Mouse (Mus musculus) liver, embryonic 11.5 days (tissue): ENCODE data around the gene Per1. TPM values are rescaled to one million over a fixed set of nuclear protein-coding genes. Genes with fewer than 3 reads are reported as not detected.

Experiments used
- ATAC-seq: fragments of 200-750 bp; cut with Nextera tagmentation; replicated peaks from 2 replicates; pipeline ENCODE4 v1.8.0; 2017; ENCODE audit warnings: moderate number of reproducible peaks, mild to moderate bottlenecking, moderate TSS enrichment, moderate library complexity; ENCODE audit not compliant: low FRiP score
- DNase-seq: peaks from one replicate; pipeline ENCODE4 v3.0.0-alpha.2; 2017; ENCODE audit warnings: low spot score
- H3K27ac ChIP-seq: fragments of 300-500 bp; sonication (generic); 2 replicates; pipeline ENCODE4 v1.5.1; 2014; ENCODE audit warnings: mild to moderate bottlenecking, low read depth, low read length, control low read depth
- H3K27me3 ChIP-seq: fragments of 300-500 bp; sonication (generic); replicated peaks from 2 replicates; pipeline ENCODE4 v1.6.1; 2014; ENCODE audit warnings: low read length, mixed read lengths; ENCODE audit not compliant: control insufficient read depth, insufficient read depth
- H3K36me3 ChIP-seq: fragments of 300-500 bp; sonication (generic); 2 replicates; pipeline ENCODE4 v1.6.1; 2014; ENCODE audit warnings: mild to moderate bottlenecking, low read length, moderate library complexity, mixed read lengths; ENCODE audit not compliant: control insufficient read depth, insufficient read depth
- H3K4me1 ChIP-seq: fragments of 300-500 bp; sonication (generic); replicated peaks from 2 replicates; pipeline ENCODE4 v1.6.1; 2014; ENCODE audit warnings: low read length, mixed read lengths; ENCODE audit not compliant: control insufficient read depth, insufficient read depth
- H3K4me2 ChIP-seq: fragments of 300-500 bp; sonication (generic); 2 replicates; pipeline ENCODE4 v1.6.1; 2014; ENCODE audit warnings: mild to moderate bottlenecking, control low read depth, moderate library complexity
- H3K4me3 ChIP-seq: fragments of 300-500 bp; sonication (generic); 2 replicates; pipeline ENCODE4 v1.5.1; 2014; ENCODE audit warnings: low read depth, low read length, control low read depth
- H3K9ac ChIP-seq: fragments of 300-500 bp; sonication (generic); 2 replicates; pipeline ENCODE4 v1.6.1; 2014; ENCODE audit warnings: low read depth, low read length, control low read depth
- H3K9me3 ChIP-seq: fragments of 300-500 bp; sonication (generic); 2 replicates; pipeline ENCODE4 v1.6.1; 2016; ENCODE audit warnings: low read length, inconsistent platforms, mixed read lengths; ENCODE audit not compliant: control insufficient read depth
- whole genome bisulfite sequencing: fragments of 180-500 bp; shearing (Covaris S2); extraction: QIAGEN DNeasy Blood & Tissue Kit; methylation state at CpG from one replicate; pipeline ENCODE4 v1.1.7; 2014; 5-methylcytosine and 5-hydroxymethylcytosine counted together
- polyA plus RNA-seq: library from polyadenylated mRNA; unstranded; fragments of >200 nt; fragmentation: Nextera tagmentation; extraction: Ambion mirVana; gene quantifications from 2 replicates; pipeline ENCODE4 v1.2.1, GENCODE M21; 2014

The Per1 gene
- polyA plus RNA-seq, 1 experiment from 2014 or later: 6.6 TPM

GRCm38 (mm10) chr11:69099177-69099914 lies 4.3 kb downstream of the Per1 start:
- H3K27ac ChIP-seq: peak overlapping the region; percentile 77
- H3K9me3 ChIP-seq: no peaks in the 10 kb centered on the region
- H3K27me3 ChIP-seq: no peaks in the 10 kb centered on the region
- H3K4me1 ChIP-seq: peaks cover 46% of the 10 kb centered on the region
- WGBS: 2% methylated on average over 22 of the region's 22 CpGs
- no peak for ATAC-seq
- H3K36me3 ChIP-seq: peaks cover 14% of the 10 kb centered on the region
- peak overlapping the region; percentile 63 for H3K4me3 ChIP-seq
- H3K4me2 ChIP-seq: peak overlapping the region; percentile 99
- H3K9ac ChIP-seq: peak overlapping the region; percentile 71
- DNase-seq: peak; percentile 44

- DNase-seq (peak; percentile 90), ATAC-seq (peak; percentile 35)
- Histone ChIP-seq H3K27me3 (no peaks in the 10 kb centered on the region), H3K9me3 (no peaks in the 10 kb centered on the region), H3K4me1 (peaks cover 46% of the 10 kb centered on the region), H3K4me3 (peak overlapping the region; percentile 63), H3K4me2 (peak overlapping the region; percentile 99), H3K36me3 (peaks cover 15% of the 10 kb centered on the region), H3K27ac (peak overlapping the region; percentile 77), H3K9ac (peak overlapping the region; percentile 71)
- 2% methylated on average over 23 of the region's 23 CpGs for WGBS
These were observed 4.9 kb downstream of the Per1 start for GRCm38 (mm10) chr11:69099915-69100345.

GRCm38 (mm10) chr11:69100639-69101360 lies 5.8 kb downstream of the Per1 start:
- Histone ChIP-seq H3K4me3 (peak overlapping the region; percentile 63), H3K36me3 (peaks cover 20% of the 10 kb centered on the region), H3K9me3 (no peaks in the 10 kb centered on the region), H3K4me2 (peak overlapping the region; percentile 99), H3K9ac (no peak overlapping the region; the same call in 1 of the 2 replicates), H3K4me1 (peaks cover 45% of the 10 kb centered on the region), H3K27ac (peak overlapping the region; percentile 3; the same call in 1 of the 2 replicates), H3K27me3 (no peaks in the 10 kb centered on the region)
- DNase-seq: no peak
- no peak for ATAC-seq
- WGBS: 85% methylated on average over 20 of the region's 20 CpGs

- DNase-seq (no peak), ATAC-seq (no peak)
- H3K9ac ChIP-seq: no peak overlapping the region
- H3K27ac ChIP-seq: no peak overlapping the region
- H3K27me3 ChIP-seq: no peaks in the 10 kb centered on the region
- H3K4me2 ChIP-seq: no peak overlapping the region
- H3K9me3 ChIP-seq: no peaks in the 10 kb centered on the region
- H3K4me3 ChIP-seq: no peak overlapping the region
- 88% methylated on average over 21 of the region's 21 CpGs for WGBS
- peaks cover 24% of the 10 kb centered on the region for H3K36me3 ChIP-seq
- H3K4me1 ChIP-seq: peaks cover 35% of the 10 kb centered on the region
These were observed 6.8 kb downstream of the Per1 start for GRCm38 (mm10) chr11:69101604-69102402.

GRCm38 (mm10) chr11:69102403-69102725 lies 7.3 kb downstream of the Per1 start:
- peaks cover 30% of the 10 kb centered on the region for H3K4me1 ChIP-seq
- H3K4me3 ChIP-seq: no peak overlapping the region
- no peak overlapping the region for H3K9ac ChIP-seq
- H3K4me2 ChIP-seq: no peak overlapping the region
- H3K27me3 ChIP-seq: no peaks in the 10 kb centered on the region
- ATAC-seq (no peak), DNase-seq (no peak)
- H3K27ac ChIP-seq: no peak overlapping the region
- whole genome bisulfite sequencing: 86% methylated on average over 7 of the region's 7 CpGs
- H3K36me3 ChIP-seq: peaks cover 25% of the 10 kb centered on the region
- no peaks in the 10 kb centered on the region for H3K9me3 ChIP-seq

GRCm38 (mm10) chr11:69103121-69103520 lies 8.1 kb downstream of the Per1 start:
- 94% methylated on average over 14 of the region's 14 CpGs for WGBS
- H3K4me1 ChIP-seq: peaks cover 23% of the 10 kb centered on the region
- no peaks in the 10 kb centered on the region for H3K9me3 ChIP-seq
- H3K4me3 ChIP-seq: no peak overlapping the region
- ATAC-seq: no peak
- H3K27me3 ChIP-seq: no peaks in the 10 kb centered on the region
- H3K4me2 ChIP-seq: no peak overlapping the region
- peaks cover 31% of the 10 kb centered on the region for H3K36me3 ChIP-seq
- no peak for DNase-seq
- no peak overlapping the region for H3K27ac ChIP-seq
- H3K9ac ChIP-seq: no peak overlapping the region

GRCm38 (mm10) chr11:69103531-69104435 lies 8.8 kb downstream of the Per1 start:
- WGBS: 89% methylated on average over 15 of the region's 15 CpGs
- Histone ChIP-seq H3K9me3 (no peaks in the 10 kb centered on the region), H3K27me3 (no peaks in the 10 kb centered on the region), H3K4me2 (no peak overlapping the region), H3K27ac (no peak overlapping the region), H3K4me1 (peaks cover 18% of the 10 kb centered on the region), H3K4me3 (no peak overlapping the region), H3K9ac (no peak overlapping the region), H3K36me3 (peaks cover 37% of the 10 kb centered on the region)
- DNase-seq (no peak), ATAC-seq (no peak)

GRCm38 (mm10) chr11:69104487-69104886 lies 9.5 kb downstream of the Per1 start:
- Histone ChIP-seq H3K27me3 (no peaks in the 10 kb centered on the region), H3K9me3 (no peaks in the 10 kb centered on the region), H3K36me3 (peaks cover 39% of the 10 kb centered on the region), H3K4me1 (peaks cover 13% of the 10 kb centered on the region), H3K4me2 (no peak overlapping the region), H3K4me3 (no peak overlapping the region), H3K27ac (no peak overlapping the region), H3K9ac (no peak overlapping the region)
- DNase-seq: no peak
- ATAC-seq: no peak
- WGBS: 89% methylated on average over 14 of the region's 14 CpGs
